Mouse (Mus musculus) C2C12 (cell line): ENCODE data around the gene Icam2.

ENCODE experiments used
- CTCF ChIP-seq: IDR thresholded peaks from one replicate; pipeline ENCODE4 v1.5.1; 2011; ENCODE audit not compliant: control insufficient read depth, insufficient read depth, insufficient read length
- FOSL1 ChIP-seq: IDR thresholded peaks from one replicate; pipeline ENCODE4 v1.8.0; 2011; ENCODE audit warnings: mild to moderate bottlenecking, low read length; ENCODE audit not compliant: poor library complexity, insufficient read depth, severe bottlenecking

DNA sequence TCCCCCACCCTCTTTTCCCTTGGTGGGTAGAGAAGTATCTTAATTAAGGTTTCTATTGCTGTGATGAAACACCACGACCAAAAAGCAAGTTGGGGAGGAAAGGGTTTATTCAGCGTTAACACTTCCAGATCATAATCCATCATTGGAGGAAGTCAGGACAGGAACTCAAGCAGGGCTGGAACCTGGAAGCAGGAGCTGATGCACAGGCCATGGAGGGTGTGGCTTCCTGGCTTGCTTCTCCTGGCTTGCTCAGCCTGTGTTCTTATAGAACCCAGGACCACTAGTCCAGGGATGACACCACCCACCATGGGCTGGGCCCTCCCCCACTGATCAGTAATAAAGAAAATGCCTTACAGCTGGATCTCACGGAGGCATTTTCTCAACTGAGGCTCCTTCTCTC, 2.9 kb upstream of the Icam2 start:
- TF ChIP-seq CTCF (no peak), FOSL1 (no peak)
